Mouse (Mus musculus) layer of hippocampus, adult 9-11 months (tissue): Measurements from ENCODE around the gene Gpr137b.
"Not testable (repeated sequence)": the region's sequence is repeated elsewhere in the genome, so short reads cannot be mapped to it uniquely, and the experiment has no call there.

Source experiments
- DNase-seq: peaks from one replicate; pipeline ENCODE4 v3.0.0; 2022

Gpr137b gene

DNA sequence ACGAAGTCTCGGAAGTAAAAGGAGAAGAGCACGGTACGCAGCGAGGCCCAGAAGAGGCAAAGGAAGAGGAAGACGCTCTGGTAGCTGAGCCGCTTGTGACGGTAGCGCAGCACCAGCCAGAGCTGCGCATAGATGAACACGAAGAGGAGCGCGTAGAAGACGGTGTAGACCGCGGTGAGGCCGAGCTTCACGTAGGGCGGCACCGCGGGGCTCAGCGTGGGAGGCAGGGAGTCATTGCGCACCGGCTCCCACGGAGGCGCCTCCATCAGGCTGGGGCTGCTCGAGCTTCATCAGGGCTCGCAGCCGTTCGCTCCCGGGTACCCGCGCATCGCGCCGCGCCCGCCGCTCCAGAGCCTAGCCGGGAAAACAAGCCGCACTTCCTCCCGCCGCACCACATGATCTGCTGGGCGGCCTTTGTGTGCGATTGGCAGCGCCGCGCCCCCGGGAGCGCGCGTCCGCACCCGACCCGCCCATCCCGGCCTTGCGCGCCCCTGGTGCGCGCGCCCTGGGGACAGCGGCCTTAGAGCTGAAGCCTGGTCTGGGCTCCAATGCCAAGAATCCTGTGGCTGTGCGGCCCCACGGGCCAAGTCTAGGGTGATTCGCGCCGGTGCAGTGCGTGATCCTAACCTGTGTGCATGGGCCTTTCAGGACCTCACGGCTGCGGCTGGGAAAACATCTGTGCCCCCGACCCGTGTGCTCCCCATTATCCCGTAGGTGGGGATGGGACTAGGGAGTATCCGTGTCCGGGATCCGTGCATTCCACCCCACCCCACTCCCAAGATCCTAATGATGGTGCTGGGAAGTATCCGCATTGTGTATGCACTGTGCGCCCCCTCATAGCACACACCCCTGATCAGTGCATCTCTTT is at the start of gene Gpr137b:
Gpr137b (minus strand) TSS at position 787 of the 868 bp plus-strand sequence.
- DNase-seq = peak; percentile 38

DNA sequence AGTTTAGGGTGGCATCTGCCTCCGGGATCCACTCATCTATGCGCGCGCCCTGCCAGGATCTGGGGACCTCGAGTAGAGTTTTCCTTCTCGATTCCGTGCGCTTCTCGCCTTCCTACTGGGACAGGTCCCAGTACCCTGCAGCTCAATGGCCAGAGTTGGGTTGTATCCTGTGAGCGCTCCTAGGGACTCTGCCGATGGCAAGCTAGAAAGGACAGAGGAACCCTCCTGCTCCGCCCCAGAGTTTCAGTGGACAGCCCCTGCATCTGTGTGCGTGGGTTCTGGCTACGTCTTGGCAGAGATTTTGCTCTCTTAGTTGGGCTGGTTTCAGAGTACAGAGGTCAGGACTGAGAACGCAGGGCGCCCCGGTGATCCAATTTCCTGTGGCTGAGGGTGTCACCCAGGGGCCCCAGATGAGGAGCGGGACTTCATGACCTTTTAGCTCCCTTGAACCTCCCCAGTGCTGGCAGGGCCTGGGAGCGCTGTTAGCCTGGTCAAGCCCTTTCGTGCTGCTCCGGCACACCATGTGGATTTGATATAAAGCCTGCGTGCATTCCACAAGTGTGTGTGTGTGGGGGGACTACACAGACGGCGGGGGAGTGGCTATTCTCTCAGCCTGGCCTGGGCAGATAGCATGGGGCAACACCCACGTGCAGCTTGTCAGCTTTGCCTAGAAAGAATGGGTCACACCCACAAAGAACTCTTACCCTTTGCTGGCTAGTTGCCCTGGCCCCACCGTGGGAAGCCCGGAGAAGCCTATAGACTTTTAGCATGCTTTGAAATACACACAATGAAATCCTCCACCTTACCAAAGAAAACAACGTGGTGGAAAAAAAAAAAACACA is 44.5 kb upstream of the Gpr137b start:
- DNase-seq = not testable (repeated sequence)

DNA sequence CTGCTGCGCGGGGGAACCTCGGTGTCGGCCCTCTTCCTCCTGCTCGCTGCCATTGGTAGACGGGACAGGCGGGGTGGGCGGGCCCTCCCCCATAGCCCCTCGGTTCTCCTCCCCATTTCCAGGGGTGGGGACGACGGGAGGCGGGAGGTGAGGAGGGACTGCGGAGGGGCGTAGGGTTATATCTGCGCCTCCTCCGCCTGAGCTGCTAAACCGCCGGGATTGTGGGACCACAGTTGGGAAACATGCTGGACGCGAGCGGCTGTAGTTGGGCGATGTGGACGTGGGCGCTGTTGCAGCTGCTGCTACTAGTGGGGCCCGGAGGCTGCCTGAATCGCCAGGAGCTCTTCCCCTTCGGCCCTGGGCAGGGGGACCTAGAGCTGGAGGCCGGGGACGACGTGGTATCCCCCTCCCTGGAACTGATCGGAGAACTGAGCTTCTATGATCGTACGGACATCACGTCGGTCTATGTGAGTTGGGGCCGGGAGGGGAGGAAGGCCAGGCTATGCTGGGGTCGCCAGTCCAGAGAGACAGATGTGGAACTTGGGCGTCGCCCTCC is 43.7 kb upstream of the Gpr137b start, which contains the start of gene Nid1:
Nid1 (plus strand) TSS at position 92 of the 556 bp plus-strand sequence.
- DNase-seq = not testable (repeated sequence)

DNA sequence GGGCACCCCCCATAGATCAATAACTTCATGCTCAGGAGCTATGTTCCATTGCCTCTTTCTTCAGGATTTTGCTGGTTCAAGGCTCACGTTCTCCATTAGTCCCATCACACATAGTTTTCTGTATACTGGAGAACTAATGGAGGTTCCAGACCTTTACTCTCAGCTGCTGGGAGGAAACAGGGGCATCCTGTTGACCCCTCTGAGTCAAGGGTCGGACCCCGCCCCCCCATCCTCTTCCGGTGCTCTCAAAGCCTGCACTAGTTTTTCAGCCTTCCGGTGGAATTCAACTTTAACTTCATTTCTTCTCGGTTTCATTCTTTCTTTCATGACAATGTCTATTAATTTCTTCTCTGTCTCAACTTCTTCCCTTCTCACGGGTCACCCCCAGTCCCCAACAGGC is 42.3 kb upstream of the Gpr137b start:
- DNase-seq = not testable (repeated sequence)

DNA sequence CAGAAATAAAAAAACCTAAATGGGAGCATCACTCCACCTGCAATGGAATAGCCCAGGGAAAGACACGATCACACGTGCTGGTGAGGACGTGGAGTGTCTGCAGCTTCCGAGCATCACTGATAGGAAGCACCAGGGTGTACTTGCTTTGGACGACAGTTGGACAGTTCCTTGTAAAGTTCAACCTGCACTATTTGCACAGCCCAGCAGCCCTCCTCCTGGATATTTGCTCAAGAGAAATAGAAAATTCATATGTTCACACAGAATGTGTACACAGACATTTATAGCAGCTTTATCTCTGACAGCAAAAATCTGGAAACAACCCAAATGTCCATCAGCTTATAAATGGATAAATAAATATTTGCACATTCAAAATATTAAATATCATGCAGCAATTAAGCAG is 29.5 kb upstream of the Gpr137b start:
- not testable (repeated sequence) for DNase-seq

DNA sequence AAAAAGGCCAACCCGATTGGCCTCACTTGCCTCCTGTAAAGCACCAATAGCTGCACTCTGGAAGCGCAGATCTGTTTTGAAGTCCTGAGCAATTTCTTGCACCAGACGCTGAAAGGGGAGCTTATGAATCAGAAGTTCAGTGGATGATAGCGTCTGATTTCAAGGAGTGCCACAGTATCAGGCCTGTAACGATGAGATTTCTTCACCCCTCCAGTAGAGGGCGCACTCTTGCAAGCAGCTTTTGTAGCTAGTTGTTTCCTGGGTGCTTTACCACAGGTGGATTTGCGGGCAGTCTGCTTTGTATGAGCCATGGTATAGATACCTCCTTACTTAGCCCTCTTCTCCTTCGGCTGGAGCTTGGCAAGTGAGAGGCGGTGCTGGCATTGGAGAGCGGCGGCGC is 25.0 kb upstream of the Gpr137b start:
- not testable (repeated sequence) for DNase-seq

DNA sequence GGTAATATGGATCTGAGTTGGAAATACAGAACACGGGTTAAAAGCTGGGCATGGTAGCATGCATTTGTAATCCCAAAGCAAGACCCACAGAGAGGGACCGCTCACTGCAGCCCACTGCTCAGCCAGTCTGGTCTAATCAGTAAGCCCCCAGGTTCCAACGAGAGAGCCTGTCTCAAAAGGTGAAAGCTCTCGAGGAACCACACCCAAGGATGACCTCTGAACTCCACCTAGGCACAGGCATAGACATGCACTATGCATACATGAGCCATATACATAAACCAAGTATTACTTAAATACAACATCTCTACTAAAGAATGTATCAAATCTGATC is 22.2 kb upstream of the Gpr137b start:
- not testable (repeated sequence) for DNase-seq

DNA sequence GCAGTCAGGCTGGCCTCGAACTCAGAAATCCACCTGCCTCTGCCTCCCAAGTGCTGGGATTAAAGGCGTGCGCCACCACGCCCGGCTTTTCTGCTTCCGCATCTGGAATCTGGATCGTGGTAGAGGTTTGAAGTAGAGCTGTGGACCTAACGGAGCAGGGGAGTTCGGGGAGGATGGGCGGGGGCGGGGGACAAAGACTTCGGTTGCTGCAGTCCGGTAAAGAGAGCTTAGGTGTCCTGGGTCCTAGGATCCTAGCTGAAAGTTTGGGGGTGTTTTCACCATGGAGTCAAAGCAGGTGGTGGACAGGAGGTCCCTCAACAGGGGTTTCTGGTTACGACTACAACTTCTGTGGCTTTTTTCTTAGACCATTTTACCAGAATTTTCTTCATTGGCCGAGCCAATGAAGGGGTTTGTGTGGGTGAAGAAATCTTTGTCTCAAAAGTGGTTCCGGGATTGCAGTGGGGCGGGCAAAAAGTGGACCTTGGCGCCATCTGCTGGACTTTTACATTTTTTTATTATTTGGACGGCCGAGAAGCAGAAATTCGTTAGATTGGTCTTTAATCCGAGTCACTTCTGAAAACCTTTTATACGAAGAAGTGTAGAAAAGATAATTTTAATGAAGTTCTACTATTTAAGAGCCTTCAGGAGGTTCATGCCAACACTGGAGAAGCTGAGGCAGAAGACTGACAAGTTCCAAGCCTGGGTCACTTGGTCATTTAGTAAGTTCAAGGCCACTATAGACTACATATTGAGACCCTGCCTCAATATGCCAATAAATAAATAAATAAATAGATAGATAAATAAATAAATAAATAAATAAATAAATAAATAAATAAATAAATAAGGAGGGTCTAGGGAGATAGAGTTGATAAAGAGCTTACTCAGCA is 21.5 kb upstream of the Gpr137b start:
- DNase-seq = peak; percentile 22

DNA sequence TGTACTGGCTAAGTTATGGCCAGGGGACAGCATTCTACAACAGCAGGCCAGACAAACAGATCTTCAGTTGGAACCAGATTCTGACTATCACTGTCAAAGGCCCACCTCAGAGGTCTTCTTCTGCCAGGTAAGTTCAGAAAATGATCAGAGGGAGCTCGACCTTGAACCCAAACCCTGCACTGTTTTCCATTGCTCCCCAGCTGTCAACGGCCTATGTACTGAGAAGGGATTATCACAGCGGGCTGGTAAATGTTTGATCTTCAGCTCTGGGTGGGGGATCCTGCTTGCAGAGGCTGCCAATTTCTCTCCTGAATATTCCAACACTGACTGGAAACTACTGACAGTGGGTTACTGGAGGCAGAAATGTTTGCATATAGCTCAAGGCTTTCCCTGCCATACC is 20.4 kb upstream of the Gpr137b start:
- no peak for DNase-seq

DNA sequence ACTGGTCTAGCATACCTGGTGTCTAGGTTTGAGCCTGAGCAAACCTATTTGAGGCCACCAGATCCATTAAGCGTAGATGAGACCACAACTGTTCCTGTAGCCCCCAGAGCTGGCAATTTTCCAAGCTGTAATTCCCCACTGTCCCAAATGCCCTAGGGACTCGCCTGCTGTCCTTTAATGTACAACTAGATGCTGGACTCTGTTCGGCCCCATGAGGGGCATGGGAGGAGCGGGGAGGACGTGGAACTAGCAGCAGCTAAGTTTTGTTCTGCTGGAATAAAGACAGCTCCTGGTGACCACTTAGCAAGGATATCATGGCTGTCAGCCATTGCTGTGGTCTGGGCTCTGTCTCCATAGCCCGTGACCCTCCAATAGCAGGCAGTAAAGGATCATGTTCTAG is 11.7 kb upstream of the Gpr137b start:
- not testable (repeated sequence) for DNase-seq

DNA sequence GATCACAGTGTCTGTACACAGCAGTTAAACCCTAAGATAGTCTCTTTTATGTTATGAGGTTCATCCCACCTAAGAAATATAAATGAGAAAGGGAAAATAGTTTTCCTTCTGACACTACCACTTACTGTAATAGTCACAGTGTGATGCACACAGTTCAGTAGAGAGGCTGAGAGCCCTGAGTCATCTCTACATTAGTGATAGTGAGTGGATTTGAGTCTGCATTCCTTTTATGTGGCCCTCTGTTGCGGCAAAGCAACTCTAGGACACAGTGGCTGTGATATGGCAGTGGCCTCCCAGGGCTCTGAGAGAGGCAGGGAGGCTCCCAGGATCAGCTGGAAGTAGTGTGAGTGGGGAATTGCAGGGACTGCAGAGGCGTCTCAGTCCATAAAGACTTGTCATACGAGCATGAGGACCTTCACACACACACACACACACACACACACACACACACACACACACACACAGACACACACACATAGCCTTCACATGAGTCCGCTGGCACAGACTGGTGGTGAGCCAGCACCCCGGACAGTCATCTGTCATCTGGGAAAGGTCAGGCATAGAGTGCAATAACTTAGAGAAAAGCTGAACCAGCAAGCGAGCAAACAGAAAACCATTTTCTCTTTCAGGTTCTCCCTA is 10.8 kb upstream of the Gpr137b start:
- not testable (repeated sequence) for DNase-seq

DNA sequence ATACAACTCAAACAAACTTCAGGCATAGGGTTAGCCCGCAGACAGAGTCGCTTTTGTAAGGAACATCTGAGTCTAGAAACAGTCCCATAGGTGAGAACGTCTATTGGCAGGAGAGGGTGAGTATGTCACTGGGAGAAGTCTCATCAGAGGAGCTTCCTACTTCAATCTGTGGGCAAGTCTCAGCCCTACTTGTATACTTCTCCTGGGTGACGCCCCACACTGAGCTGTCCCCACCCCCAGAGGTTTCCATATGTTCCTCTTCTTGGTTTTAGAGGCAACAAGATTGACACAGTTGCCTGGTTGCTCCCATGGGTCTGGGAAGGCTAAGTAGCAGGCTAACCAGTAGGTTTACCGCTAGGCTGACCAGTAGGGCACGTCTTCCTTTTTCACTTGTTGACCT is 10.0 kb upstream of the Gpr137b start:
- not testable (repeated sequence) for DNase-seq

DNA sequence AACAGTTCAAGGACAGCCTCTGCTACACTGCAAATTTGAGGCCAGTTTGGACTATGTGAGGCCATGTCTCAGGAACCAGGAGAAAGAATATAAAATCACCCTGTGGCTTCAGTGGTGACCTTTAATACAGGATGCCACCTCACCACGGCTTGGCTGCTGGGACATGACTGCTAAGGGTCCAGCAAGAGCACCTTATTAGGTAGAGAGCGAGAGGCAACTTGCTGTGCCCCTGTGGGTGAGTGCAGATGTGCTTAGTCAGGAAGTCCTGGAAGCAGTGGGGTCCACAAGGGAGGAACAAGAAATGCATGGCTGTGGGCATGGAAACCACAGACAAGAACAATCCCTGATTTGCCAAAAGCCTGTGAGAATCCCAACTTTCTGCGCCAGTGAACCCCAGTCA is 9.6 kb upstream of the Gpr137b start:
- not testable (repeated sequence) for DNase-seq

DNA sequence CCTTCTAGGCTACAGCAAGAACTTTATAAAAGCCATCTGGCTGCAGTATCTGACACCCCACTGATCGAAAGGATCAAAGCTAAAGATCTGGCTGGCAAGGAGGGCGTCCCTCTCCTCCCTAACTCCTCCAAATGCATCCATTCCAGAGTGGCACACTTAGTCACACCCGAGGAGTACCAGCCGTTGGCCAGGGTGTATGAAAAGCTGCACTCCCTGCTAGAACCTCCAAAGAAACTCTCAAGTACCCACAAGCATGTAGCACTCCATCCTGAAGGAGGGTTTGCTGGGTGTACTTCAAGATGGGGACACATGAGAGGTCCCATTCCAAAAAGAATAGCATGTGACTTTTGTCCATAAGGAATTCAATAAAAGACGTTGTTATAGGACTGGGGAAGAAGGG is 9.0 kb upstream of the Gpr137b start:
- DNase-seq = not testable (repeated sequence)

DNA sequence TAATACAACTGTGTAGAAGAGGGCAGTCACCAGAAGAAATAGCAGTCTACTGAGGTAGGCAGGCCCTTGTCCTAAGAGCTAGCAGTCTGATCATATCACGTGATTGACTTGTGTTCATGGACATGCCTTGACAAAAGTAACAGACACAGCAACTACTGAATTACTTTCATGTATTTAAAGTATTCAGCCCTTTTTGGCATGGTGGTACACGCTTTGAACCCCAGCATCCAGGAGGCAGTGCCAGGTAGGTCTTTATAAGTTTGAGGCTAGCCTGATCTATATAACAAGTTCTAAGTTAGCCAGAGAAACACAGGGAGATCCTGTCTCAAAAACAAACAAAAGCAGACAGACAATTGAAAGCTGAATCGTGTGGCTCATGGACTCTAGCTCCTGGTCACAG is 7.0 kb upstream of the Gpr137b start:
- not testable (repeated sequence) for DNase-seq

DNA sequence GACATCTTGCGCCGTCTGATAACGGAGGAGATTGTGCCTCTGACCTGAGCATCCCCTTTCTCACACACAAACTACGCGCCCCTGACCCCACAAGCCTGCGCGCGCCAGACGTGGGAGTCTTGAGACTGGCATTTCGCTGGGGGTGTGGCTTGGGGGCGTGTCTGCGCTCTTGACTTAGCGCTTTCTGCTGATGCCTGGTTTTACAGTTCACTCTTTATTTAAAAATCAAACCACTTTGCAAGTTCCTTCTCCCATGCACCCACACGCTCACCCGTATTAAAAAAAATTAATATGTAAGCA is 232 bp upstream of the Gpr137b start:
- DNase-seq = not testable (repeated sequence)

DNA sequence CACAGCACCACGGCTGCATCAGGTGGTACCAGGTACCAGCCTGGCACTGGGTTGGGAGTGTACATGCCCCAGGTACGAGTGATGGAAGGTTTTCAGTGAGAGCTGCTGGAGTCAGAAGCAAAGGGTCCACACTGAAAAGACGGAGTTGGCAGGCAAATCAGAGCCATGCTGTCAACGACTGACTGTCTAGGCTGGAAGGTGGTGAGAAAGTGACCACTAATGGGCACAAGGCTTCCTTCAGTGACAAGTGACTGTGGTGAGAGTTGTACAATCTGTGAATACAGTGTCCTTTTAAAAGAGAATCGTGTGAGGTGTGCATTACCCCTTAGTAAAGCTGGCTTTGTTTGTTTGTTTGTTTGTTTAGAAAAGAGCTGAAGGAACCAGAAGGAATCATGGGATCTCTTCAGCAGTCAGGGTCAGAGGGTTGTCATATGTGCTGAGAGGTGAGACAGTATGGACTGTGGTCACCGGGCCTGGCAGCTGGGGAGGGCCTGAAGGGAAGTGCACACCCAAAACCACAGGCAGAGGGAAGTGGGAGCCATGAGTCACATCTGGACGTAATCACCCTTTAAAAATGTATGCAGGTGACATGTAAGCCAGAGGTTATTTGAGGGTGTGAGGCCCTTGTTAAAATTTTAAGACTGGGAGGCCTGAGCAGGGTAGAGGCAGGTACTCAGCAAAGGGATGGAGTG is 15.5 kb downstream of the Gpr137b start:
- DNase-seq = not testable (repeated sequence)

DNA sequence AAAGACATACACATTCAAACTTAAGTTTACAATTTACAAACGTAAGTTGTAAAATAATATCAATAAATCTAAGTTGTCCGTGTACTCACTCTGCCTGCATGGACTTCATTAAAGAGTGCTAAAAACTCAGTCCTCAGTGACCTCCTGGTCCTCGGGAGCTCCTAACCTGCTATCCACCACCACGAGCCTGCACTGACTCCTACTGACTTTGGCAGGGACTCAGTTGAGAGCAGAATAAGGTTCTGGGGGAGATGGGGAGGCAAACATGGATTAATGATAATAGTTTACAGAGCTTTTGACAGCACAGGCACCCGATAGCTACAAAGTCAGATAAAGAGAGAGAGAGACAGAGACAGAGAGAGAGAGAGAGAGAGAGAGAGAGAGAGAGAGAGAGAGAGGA is 16.6 kb downstream of the Gpr137b start:
- no peak for DNase-seq

DNA sequence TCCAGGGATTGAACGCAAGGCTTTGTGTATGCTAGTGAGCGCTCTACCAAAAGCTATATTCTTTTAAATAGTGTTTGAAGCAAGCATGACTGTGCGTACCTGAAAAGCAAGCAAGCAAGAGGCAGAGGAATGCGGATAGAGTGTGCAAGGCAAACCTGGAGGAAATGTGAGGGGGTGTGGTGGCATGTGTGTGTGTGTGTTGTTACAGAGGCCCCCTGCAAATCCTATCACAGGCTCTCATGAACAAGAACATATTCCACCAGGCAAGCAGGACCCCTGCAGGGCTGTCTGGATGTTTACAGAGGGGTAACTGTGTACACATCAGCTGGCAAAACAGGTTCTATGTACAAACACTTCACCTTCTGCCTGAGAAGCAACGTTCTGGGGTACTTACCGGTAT is 19.8 kb downstream of the Gpr137b start:
- not testable (repeated sequence) for DNase-seq

DNA sequence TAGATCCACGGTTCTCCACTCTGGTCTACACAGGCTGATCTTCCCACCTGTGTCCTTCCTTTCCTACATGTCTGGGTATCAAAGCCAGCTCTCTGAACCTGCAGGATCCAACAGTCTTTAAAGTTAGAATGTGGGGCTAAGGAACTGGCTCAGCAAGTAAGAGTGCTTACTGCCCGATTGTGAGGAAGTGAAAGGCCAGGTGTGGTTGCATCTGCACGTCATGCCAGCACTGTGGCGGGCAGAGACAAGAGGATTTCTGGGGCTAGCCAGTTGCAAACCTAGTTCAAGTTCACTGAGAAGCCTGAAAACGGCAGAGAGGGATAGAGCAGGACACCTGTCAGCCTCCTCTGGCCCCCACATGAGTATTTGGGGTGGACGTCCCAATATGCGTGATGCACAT is 22.4 kb downstream of the Gpr137b start:
- DNase-seq = not testable (repeated sequence)

DNA sequence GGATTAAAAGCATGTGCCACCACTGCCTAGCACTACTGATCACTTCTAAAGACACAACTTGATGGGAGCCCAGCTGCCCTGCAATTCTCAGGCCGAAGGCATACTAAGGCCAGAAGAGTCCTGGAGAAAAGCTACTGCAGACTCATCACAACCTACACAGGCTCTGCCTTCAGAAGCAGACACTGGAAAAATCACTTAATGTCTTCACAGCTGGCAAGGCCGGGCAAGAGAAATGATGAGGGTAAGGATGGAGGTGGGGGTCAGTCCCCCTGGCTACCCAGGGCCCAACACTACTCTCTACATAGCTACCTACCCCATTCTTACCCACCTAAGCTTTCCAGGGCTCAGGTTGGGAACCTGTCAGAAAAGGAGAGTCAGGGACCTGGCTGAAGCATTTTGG is 27.4 kb downstream of the Gpr137b start:
- not testable (repeated sequence) for DNase-seq
